ENCODE assay signal across 35 mouse cellular contexts in genomic region chr4:32587543-32587942, GRCm38 (mm10). TPM values are rescaled to one million over a fixed set of nuclear protein-coding genes. Genes with fewer than 3 reads are reported as not detected.
DNase-seq lines count a peak whose midpoint lies in the region; ATAC-seq lines count a peak whose summit lies in the region.
"Had no signal": no experiment of that assay in that cellular context is flagged by ENCODE, and none has a peak within 500 bp of the region (broad histone marks: within the 10 kb centered on the region; RNA-seq: fewer than 3 reads in every experiment).

No protein-coding gene starts in this region.

- no peak overlapping the region for H3K4me3 ChIP-seq in midbrain, embryonic 16.5 days (ENCODE audit: low read depth, low read length)
- no peak overlapping the region for H3K4me3 ChIP-seq in forebrain, embryonic 15.5 days
- H3K4me3 ChIP-seq: forebrain, embryonic 13.5 days; gastrocnemius, adult 2 months; heart, adult 2 months; heart, embryonic 12.5 days; hindbrain, embryonic 13.5 days; layer of hippocampus, adult 2 months; left cerebral cortex, adult 2 months; limb, embryonic 12.5 days; lung, embryonic 15.5 days; neural tube, embryonic 12.5 days had no signal

- peak; percentile 50 for ATAC-seq in inflammation-experienced regulatory T-cells, adult 6 months
- ATAC-seq in midbrain, embryonic 16.5 days, result no peak
- ATAC-seq in forebrain, embryonic 15.5 days (replicated peaks), result no peak
- ATAC-seq: forebrain, embryonic 13.5 days; Patski had no signal

- H3K9ac ChIP-seq in midbrain, embryonic 16.5 days (ENCODE audit: low read depth, low read length), result no peak overlapping the region
- H3K9ac ChIP-seq in forebrain, embryonic 15.5 days (replicated peaks), result no peak overlapping the region
- H3K9ac ChIP-seq: forebrain, embryonic 13.5 days; heart, embryonic 12.5 days; hindbrain, embryonic 13.5 days; limb, embryonic 12.5 days; lung, embryonic 15.5 days; neural tube, embryonic 12.5 days had no signal

- H3K36me3 ChIP-seq in splenic B cell, adult 2 months (ENCODE audit: control insufficient read depth, insufficient read depth, low read length, poor library complexity, severe bottlenecking), result no peaks in the 10 kb centered on the region; the same call in 1 of the 2 replicates
- no peaks in the 10 kb centered on the region for H3K36me3 ChIP-seq in midbrain, embryonic 16.5 days (ENCODE audit: control insufficient read depth, insufficient read depth, low read length)
- H3K36me3 ChIP-seq in forebrain, embryonic 15.5 days, result no peaks in the 10 kb centered on the region
- H3K36me3 ChIP-seq: heart, embryonic 12.5 days; lung, embryonic 15.5 days; neural tube, embryonic 12.5 days had no signal

- H3K4me1 ChIP-seq in midbrain, embryonic 16.5 days (ENCODE audit: control insufficient read depth, insufficient read depth, low read length), result no peaks in the 10 kb centered on the region
- no peaks in the 10 kb centered on the region for H3K4me1 ChIP-seq in forebrain, embryonic 15.5 days
- H3K4me1 ChIP-seq: forebrain, embryonic 13.5 days; heart, embryonic 12.5 days; hindbrain, embryonic 13.5 days; limb, embryonic 12.5 days; lung, embryonic 15.5 days; neural tube, embryonic 12.5 days had no signal

- H3K4me2 ChIP-seq in midbrain, embryonic 16.5 days (ENCODE audit: low read length), result no peak overlapping the region
- H3K4me2 ChIP-seq in forebrain, embryonic 15.5 days (replicated peaks), result no peak overlapping the region
- H3K4me2 ChIP-seq: forebrain, embryonic 13.5 days; heart, embryonic 12.5 days; hindbrain, embryonic 13.5 days; limb, embryonic 12.5 days; liver, embryonic 11.5 days; lung, embryonic 15.5 days; neural tube, embryonic 12.5 days had no signal

- no peaks in the 10 kb centered on the region for H3K27me3 ChIP-seq in splenic B cell, adult 2 months (ENCODE audit: control insufficient read depth, insufficient read depth, low read length, poor library complexity, severe bottlenecking)
- H3K27me3 ChIP-seq in midbrain, embryonic 16.5 days (ENCODE audit: control insufficient read depth, insufficient read depth, low read depth, low read length), result no peaks in the 10 kb centered on the region
- H3K27me3 ChIP-seq in forebrain, embryonic 15.5 days, result no peaks in the 10 kb centered on the region
- H3K27me3 ChIP-seq: forebrain, embryonic 13.5 days; heart, embryonic 12.5 days; hindbrain, embryonic 13.5 days; limb, embryonic 12.5 days; lung, embryonic 15.5 days; neural tube, embryonic 12.5 days; Patski had no signal

- WGBS in midbrain, embryonic 16.5 days, result 88% methylated on average over 5 of the region's 5 CpGs
- 94% methylated on average over 5 of the region's 5 CpGs for WGBS in forebrain, embryonic 15.5 days

- no peak overlapping the region for H3K27ac ChIP-seq in midbrain, embryonic 16.5 days (ENCODE audit: low read length)
- no peak overlapping the region for H3K27ac ChIP-seq in forebrain, embryonic 15.5 days (replicated peaks)
- H3K27ac ChIP-seq: forebrain, embryonic 13.5 days; gastrocnemius, adult 2 months; heart, adult 2 months; hindbrain, embryonic 13.5 days; layer of hippocampus, adult 2 months; left cerebral cortex, adult 2 months; limb, embryonic 12.5 days; lung, embryonic 15.5 days; neural tube, embryonic 12.5 days had no signal

- no peaks in the 10 kb centered on the region for H3K9me3 ChIP-seq in midbrain, embryonic 16.5 days (replicated peaks; ENCODE audit: control insufficient read depth, low read length, poor library complexity, severe bottlenecking)
- no peaks in the 10 kb centered on the region for H3K9me3 ChIP-seq in forebrain, embryonic 15.5 days
- H3K9me3 ChIP-seq: forebrain, embryonic 13.5 days; heart, embryonic 12.5 days; hindbrain, embryonic 13.5 days; limb, embryonic 12.5 days; lung, embryonic 15.5 days; neural tube, embryonic 12.5 days had no signal

- DNase-seq in B cell, adult 2 months, result peak; percentile 26 to 28
- peak; percentile 26 for DNase-seq in T-cell, adult 2 months (ENCODE audit: low spot score)
- peak; percentile 52 for DNase-seq in splenic B cell, adult 2 months (ENCODE audit: low read depth, low spot score)
- no peak for DNase-seq in adrenal gland, adult (ENCODE audit: inconsistent age in 2 of 2, low spot score in 1 of 2)
- DNase-seq: adrenal gland, adult 2 months; cerebellum, adult 2 months; cerebellum, postnatal 25 days; gastrocnemius, adult 2 months; gastrocnemius, postnatal 36 days; heart, adult 2 months; heart, postnatal 4 days; kidney, adult 11 months; kidney, postnatal 36 days; midbrain, embryonic 14.5 days; right cerebral cortex, adult 18-20 months had no signal

RNA-seq across cellular contexts. Expression of gene Gja10, which starts 15.0 kb away (rescaled TPM):
- not detected for polyA plus RNA-seq in inflammation-experienced regulatory T-cells, adult 6 months (2017; shearing (Covaris generic))
- 0.10 TPM in 1 of 2 replicates, not detected in the other for polyA plus RNA-seq in midbrain, embryonic 16.5 days (2015; fragmentation: Nextera tagmentation; extraction: Ambion mirVana)
- polyA plus RNA-seq in forebrain, embryonic 15.5 days (2015; fragmentation: Nextera tagmentation; extraction: Ambion mirVana), result not detected in 2 replicates
- polyA plus RNA-seq: adrenal gland, adult 2 months; cerebellum, adult 2 months; embryonic facial prominence, embryonic 11.5 days; forebrain, embryonic 13.5 days; frontal cortex, adult 2 months; heart, adult 2 months; heart, embryonic 12.5 days; heart, postnatal 0 days; kidney, embryonic 14.5 days; liver, embryonic 11.5 days; liver, embryonic 16.5 days; lung, embryonic 15.5 days; Patski; stomach, embryonic 14.5 days; thymus, postnatal 0 days had no signal

RNA-seq across cellular contexts. Expression of gene Casp8ap2, which starts 27.7 kb away (rescaled TPM):
- 10 to 100 TPM; 37.4 to 47.1 (median 46.6) TPM for polyA plus RNA-seq in inflammation-experienced regulatory T-cells, adult 6 months (2017; shearing (Covaris generic))
- polyA plus RNA-seq in midbrain, embryonic 16.5 days (2015; fragmentation: Nextera tagmentation; extraction: Ambion mirVana), result 33.2 and 43.4 TPM in 2 replicates
- 54.7 and 55.3 TPM in 2 replicates for polyA plus RNA-seq in forebrain, embryonic 15.5 days (2015; fragmentation: Nextera tagmentation; extraction: Ambion mirVana)

Comparison
In these comparisons a context has a peak if more than half of its experiments do, and no peak if none do; other contexts are left out.
1. DNase-seq: peak in B cell, adult 2 months (2 of 2), T-cell, adult 2 months (single experiment) and splenic B cell, adult 2 months (single experiment); none in adrenal gland, adult (0 of 2).